Mouse (Mus musculus) T-cell, adult 66 days (primary cell): ENCODE measurements around the gene Ly6g5c. TPM values are rescaled to one million over a fixed set of nuclear protein-coding genes. Genes with fewer than 3 reads are reported as not detected.

Experiments used
- total RNA-seq, 2 experiments: library from RNA; stranded (reverse); gene quantifications; 3 replicates in 1 of 2; 4 replicates in 1 of 2; pipeline ENCODE4 v1.2.4; 2023

The Ly6g5c gene
- total RNA-seq, 2 experiments from 2014 or later: not detected

Other genes starting within 250 kb of the Ly6g5c start
- under 1 TPM in 1 of 2 experiments, not detected in 1; 0.38 TPM for gene Cfb, start 245.8 kb upstream of the Ly6g5c start, total RNA-seq
- gene Zbtb12, start 228.8 kb upstream of the Ly6g5c start, total RNA-seq: 1 to 10 TPM; 4.7 to 5.7 TPM
- not detected for gene Gm20547, start 226.2 kb upstream of the Ly6g5c start, total RNA-seq
- gene C2, start 210.0 kb upstream of the Ly6g5c start, total RNA-seq: 1 to 10 TPM in 1 of 2 experiments, under 1 TPM in 1; 0.35 to 2.6 TPM
- gene Ehmt2, start 209.8 kb upstream of the Ly6g5c start, total RNA-seq: 100 to 1,000 TPM; 127 to 138 TPM
- gene Slc44a4, start 193.8 kb upstream of the Ly6g5c start, total RNA-seq: not detected
- gene Neu1, start 177.0 kb upstream of the Ly6g5c start, total RNA-seq: 10 to 100 TPM; 43.5 to 54.2 TPM
- 10 to 100 TPM; 10.4 to 11.9 TPM for gene Hspa1b, start 149.0 kb upstream of the Ly6g5c start, total RNA-seq
- not detected for gene Gm20481, start 138.4 kb upstream of the Ly6g5c start, total RNA-seq
- gene Hspa1a, start 136.1 kb upstream of the Ly6g5c start, total RNA-seq: 1 to 10 TPM; 3.2 to 3.6 TPM
- gene Hspa1l, start 135.6 kb upstream of the Ly6g5c start, total RNA-seq: not detected
- 10 to 100 TPM; 31.7 to 37.8 TPM for gene Lsm2, start 126.4 kb upstream of the Ly6g5c start, total RNA-seq
- 100 to 1,000 TPM; 113 to 115 TPM for gene Vars, start 107.3 kb upstream of the Ly6g5c start, total RNA-seq
- under 1 TPM; 0.47 to 0.52 TPM for gene Vwa7, start 91.7 kb upstream of the Ly6g5c start, total RNA-seq
- 1 to 10 TPM in 1 of 2 experiments, not detected in 1; 2.3 TPM for gene Sapcd1, start 80.3 kb upstream of the Ly6g5c start, total RNA-seq
- 1 to 10 TPM; 2.0 to 3.3 TPM for gene Msh5, start 61.5 kb upstream of the Ly6g5c start, total RNA-seq
- gene Clic1, start 58.3 kb upstream of the Ly6g5c start, total RNA-seq: 100 to 1,000 TPM; 161 to 180 TPM
- gene Ddah2, start 49.2 kb upstream of the Ly6g5c start, total RNA-seq: 1 to 10 TPM in 1 of 2 experiments, under 1 TPM in 1; 0.86 to 4.1 TPM
- not detected for gene Ly6g6c, start 42.9 kb upstream of the Ly6g5c start, total RNA-seq
- gene Mpig6b, start 42.1 kb upstream of the Ly6g5c start, total RNA-seq: not detected
- not detected for gene Ly6g6e, start 31.4 kb upstream of the Ly6g5c start, total RNA-seq
- gene Ly6g6d, start 30.2 kb upstream of the Ly6g5c start, total RNA-seq: not detected
- not detected for gene Ly6g6f, start 22.7 kb upstream of the Ly6g5c start, total RNA-seq
- 10 to 100 TPM; 73.4 to 81.3 TPM for gene Abhd16a, start 19.0 kb upstream of the Ly6g5c start, total RNA-seq
- gene Ly6g5b, start 7.1 kb downstream of the Ly6g5c start, total RNA-seq: 1 to 10 TPM; 2.7 to 5.4 TPM
- 10 to 100 TPM; 33.5 to 34.9 TPM for gene Gpank1, start 13.2 kb downstream of the Ly6g5c start, total RNA-seq
- gene Csnk2b, start 13.8 kb downstream of the Ly6g5c start, total RNA-seq: 100 to 1,000 TPM; 152 to 162 TPM
- 10 to 100 TPM; 26.0 to 26.8 TPM for gene D17H6S53E, start 18.1 kb downstream of the Ly6g5c start, total RNA-seq
- gene Apom, start 23.8 kb downstream of the Ly6g5c start, total RNA-seq: 1 to 10 TPM in 1 of 2 experiments, under 1 TPM in 1; 0.55 to 1.7 TPM
- gene Bag6, start 26.9 kb downstream of the Ly6g5c start, total RNA-seq: 100 to 1,000 TPM; 403 to 408 TPM
- gene Prrc2a, start 56.6 kb downstream of the Ly6g5c start, total RNA-seq: 100 to 1,000 TPM; 299 to 313 TPM
- gene Aif1, start 67.8 kb downstream of the Ly6g5c start, total RNA-seq: 1 to 10 TPM; 1.2 to 2.0 TPM
- gene Lst1, start 80.2 kb downstream of the Ly6g5c start, total RNA-seq: 1 to 10 TPM; 4.5 to 8.7 TPM
- 100 to 1,000 TPM; 598 to 633 TPM for gene Ltb, start 86.2 kb downstream of the Ly6g5c start, total RNA-seq
- 10 to 100 TPM; 17.7 to 18.6 TPM for gene Tnf, start 93.7 kb downstream of the Ly6g5c start, total RNA-seq
- gene Lta, start 97.1 kb downstream of the Ly6g5c start, total RNA-seq: 10 to 100 TPM; 14.1 to 17.3 TPM
- gene Gm16181, start 112.6 kb downstream of the Ly6g5c start, total RNA-seq: not detected
- 1 to 10 TPM; 2.8 to 3.1 TPM for gene Atp6v1g2, start 125.4 kb downstream of the Ly6g5c start, total RNA-seq
- 10 to 100 TPM; 15.8 to 16.0 TPM for gene Nfkbil1, start 127.5 kb downstream of the Ly6g5c start, total RNA-seq
- 100 to 1,000 TPM; 432 to 439 TPM for gene Ddx39b, start 133.5 kb downstream of the Ly6g5c start, total RNA-seq
- gene H2-D1, start 154.5 kb downstream of the Ly6g5c start, total RNA-seq: 1,000 to 10,000 TPM; 2,662 to 2,726 TPM
- gene H2-Q1, start 212.1 kb downstream of the Ly6g5c start, total RNA-seq: 10 to 100 TPM; 17.9 to 23.8 TPM
- gene H2-Q2, start 234.0 kb downstream of the Ly6g5c start, total RNA-seq: 10 to 100 TPM; 13.7 to 17.0 TPM